Mouse (Mus musculus): ENCODE results near the gene Elovl1. TPM values are rescaled to one million over a fixed set of nuclear protein-coding genes. Genes with fewer than 3 reads are reported as not detected.

Gene Elovl1
- 36.5 and 36.6 TPM in 2 replicates for polyA plus RNA-seq (2015; fragmentation: Nextera tagmentation; extraction: Ambion mirVana)

GRCm38 (mm10) chr4:118427768-118428451, at the start of gene Elovl1:
Elovl1 (plus strand) TSS chr4:118428093.
- WGBS = 1% methylated on average over 11 of the region's 31 CpGs
- H3K27me3 ChIP-seq (replicated peaks; ENCODE audit: control insufficient read depth, insufficient read depth, low read length) = no peaks in the 10 kb centered on the region
- ATAC-seq = peak; percentile 93
- peak within 1 kb of the TSS; percentile 79 for H3K9ac ChIP-seq (ENCODE audit: low read depth, low read length)
- H3K9me3 ChIP-seq (ENCODE audit: control insufficient read depth, low read length) = no peaks in the 10 kb centered on the region
- H3K27ac ChIP-seq (ENCODE audit: low read depth, low read length) = peak within 1 kb of the TSS; percentile 69
- H3K36me3 ChIP-seq (ENCODE audit: control insufficient read depth, insufficient read depth, low read length) = peaks cover 8% of the 10 kb centered on the region; the same call in 1 of the 2 replicates
- H3K4me1 ChIP-seq (ENCODE audit: control insufficient read depth, insufficient read depth, low read depth, low read length) = peaks cover 17% of the 10 kb centered on the region
- H3K4me2 ChIP-seq (ENCODE audit: low read length) = peak within 1 kb of the TSS; percentile 90
- H3K4me3 ChIP-seq (ENCODE audit: low read length) = peak within 1 kb of the TSS; percentile 59

GRCm38 (mm10) chr4:118383271-118383670, 44.6 kb upstream of the Elovl1 start:
- H3K4me1 ChIP-seq (ENCODE audit: control insufficient read depth, insufficient read depth, low read depth, low read length) = no peaks in the 10 kb centered on the region
- no peaks in the 10 kb centered on the region for H3K27me3 ChIP-seq (replicated peaks; ENCODE audit: control insufficient read depth, insufficient read depth, low read length)
- no peak for ATAC-seq
- no peak overlapping the region for H3K4me2 ChIP-seq (ENCODE audit: low read length)
- no peaks in the 10 kb centered on the region for H3K9me3 ChIP-seq (ENCODE audit: control insufficient read depth, low read length)
- 96% methylated on average over 7 of the region's 7 CpGs for WGBS
- no peak overlapping the region for H3K27ac ChIP-seq (ENCODE audit: low read depth, low read length)
- no peak overlapping the region for H3K9ac ChIP-seq (ENCODE audit: low read depth, low read length)
- peaks cover 66% of the 10 kb centered on the region for H3K36me3 ChIP-seq (ENCODE audit: control insufficient read depth, insufficient read depth, low read length)
- no peak overlapping the region for H3K4me3 ChIP-seq (ENCODE audit: low read length)

- H3K36me3 ChIP-seq (ENCODE audit: control insufficient read depth, insufficient read depth, low read length) = peaks cover 78% of the 10 kb centered on the region
- no peak overlapping the region for H3K4me2 ChIP-seq (ENCODE audit: low read length)
- H3K27ac ChIP-seq (ENCODE audit: low read depth, low read length) = no peak overlapping the region
- H3K9ac ChIP-seq (ENCODE audit: low read depth, low read length) = no peak overlapping the region
- no peak overlapping the region for H3K4me3 ChIP-seq (ENCODE audit: low read length)
- no peaks in the 10 kb centered on the region for H3K27me3 ChIP-seq (replicated peaks; ENCODE audit: control insufficient read depth, insufficient read depth, low read length)
- no peak for ATAC-seq
- H3K9me3 ChIP-seq (ENCODE audit: control insufficient read depth, low read length) = no peaks in the 10 kb centered on the region
- H3K4me1 ChIP-seq (ENCODE audit: control insufficient read depth, insufficient read depth, low read depth, low read length) = no peaks in the 10 kb centered on the region
- WGBS = 92% methylated on average over 8 of the region's 8 CpGs
These were observed 40.6 kb upstream of the Elovl1 start for GRCm38 (mm10) chr4:118387316-118387715.

GRCm38 (mm10) chr4:118390146-118390545, 37.7 kb upstream of the Elovl1 start:
- no peak for ATAC-seq
- Histone ChIP-seq H3K27me3 (replicated peaks; ENCODE audit: control insufficient read depth, insufficient read depth, low read length) (no peaks in the 10 kb centered on the region), H3K4me3 (ENCODE audit: low read length) (no peak overlapping the region)

GRCm38 (mm10) chr4:118394505-118394904, 33.4 kb upstream of the Elovl1 start:
- Histone ChIP-seq H3K4me1 (ENCODE audit: control insufficient read depth, insufficient read depth, low read depth, low read length) (no peaks in the 10 kb centered on the region), H3K36me3 (ENCODE audit: control insufficient read depth, insufficient read depth, low read length) (peaks cover 52% of the 10 kb centered on the region), H3K4me2 (ENCODE audit: low read length) (no peak overlapping the region), H3K9ac (ENCODE audit: low read depth, low read length) (no peak overlapping the region), H3K9me3 (ENCODE audit: control insufficient read depth, low read length) (no peaks in the 10 kb centered on the region), H3K27me3 (replicated peaks; ENCODE audit: control insufficient read depth, insufficient read depth, low read length) (no peaks in the 10 kb centered on the region), H3K27ac (ENCODE audit: low read depth, low read length) (no peak overlapping the region), H3K4me3 (ENCODE audit: low read length) (no peak overlapping the region)
- no peak for ATAC-seq
- WGBS = 90% methylated on average over 6 of the region's 6 CpGs

More at GRCm38 (mm10) chr4:118390146-118390545, 37.7 kb upstream of the Elovl1 start:
- H3K9ac ChIP-seq (ENCODE audit: low read depth, low read length) = no peak overlapping the region
- no peaks in the 10 kb centered on the region for H3K4me1 ChIP-seq (ENCODE audit: control insufficient read depth, insufficient read depth, low read depth, low read length)
- 89% methylated on average over 11 of the region's 11 CpGs for WGBS
- H3K36me3 ChIP-seq (ENCODE audit: control insufficient read depth, insufficient read depth, low read length) = peaks cover 73% of the 10 kb centered on the region
- no peaks in the 10 kb centered on the region for H3K9me3 ChIP-seq (ENCODE audit: control insufficient read depth, low read length)
- H3K4me2 ChIP-seq (ENCODE audit: low read length) = no peak overlapping the region
- no peak overlapping the region for H3K27ac ChIP-seq (ENCODE audit: low read depth, low read length)

GRCm38 (mm10) chr4:118395289-118395688, 32.6 kb upstream of the Elovl1 start:
- Histone ChIP-seq H3K27ac (ENCODE audit: low read depth, low read length) (no peak overlapping the region), H3K4me2 (ENCODE audit: low read length) (no peak overlapping the region), H3K4me1 (ENCODE audit: control insufficient read depth, insufficient read depth, low read depth, low read length) (no peaks in the 10 kb centered on the region), H3K27me3 (replicated peaks; ENCODE audit: control insufficient read depth, insufficient read depth, low read length) (no peaks in the 10 kb centered on the region), H3K9ac (ENCODE audit: low read depth, low read length) (no peak overlapping the region), H3K4me3 (ENCODE audit: low read length) (no peak overlapping the region), H3K9me3 (ENCODE audit: control insufficient read depth, low read length) (no peaks in the 10 kb centered on the region), H3K36me3 (ENCODE audit: control insufficient read depth, insufficient read depth, low read length) (peaks cover 47% of the 10 kb centered on the region)
- ATAC-seq = no peak
- 86% methylated on average over 4 of the region's 4 CpGs for WGBS

GRCm38 (mm10) chr4:118396433-118396832, 31.5 kb upstream of the Elovl1 start:
- Histone ChIP-seq H3K36me3 (ENCODE audit: control insufficient read depth, insufficient read depth, low read length) (peaks cover 41% of the 10 kb centered on the region), H3K27ac (ENCODE audit: low read depth, low read length) (no peak overlapping the region), H3K4me2 (ENCODE audit: low read length) (no peak overlapping the region), H3K9me3 (ENCODE audit: control insufficient read depth, low read length) (no peaks in the 10 kb centered on the region), H3K27me3 (replicated peaks; ENCODE audit: control insufficient read depth, insufficient read depth, low read length) (no peaks in the 10 kb centered on the region), H3K9ac (ENCODE audit: low read depth, low read length) (no peak overlapping the region), H3K4me1 (ENCODE audit: control insufficient read depth, insufficient read depth, low read depth, low read length) (no peaks in the 10 kb centered on the region), H3K4me3 (ENCODE audit: low read length) (no peak overlapping the region)
- ATAC-seq = no peak
- 83% methylated on average over 3 of the region's 3 CpGs for WGBS

- no peaks in the 10 kb centered on the region for H3K4me1 ChIP-seq (ENCODE audit: control insufficient read depth, insufficient read depth, low read depth, low read length)
- no peak overlapping the region for H3K9ac ChIP-seq (ENCODE audit: low read depth, low read length)
- WGBS = 93% methylated on average over 6 of the region's 6 CpGs
These were observed 29.5 kb upstream of the Elovl1 start for GRCm38 (mm10) chr4:118398400-118398799.

GRCm38 (mm10) chr4:118401421-118401820, 26.5 kb upstream of the Elovl1 start:
- Histone ChIP-seq H3K4me1 (ENCODE audit: control insufficient read depth, insufficient read depth, low read depth, low read length) (no peaks in the 10 kb centered on the region), H3K4me2 (ENCODE audit: low read length) (no peak overlapping the region), H3K27me3 (replicated peaks; ENCODE audit: control insufficient read depth, insufficient read depth, low read length) (no peaks in the 10 kb centered on the region), H3K9me3 (ENCODE audit: control insufficient read depth, low read length) (no peaks in the 10 kb centered on the region), H3K27ac (ENCODE audit: low read depth, low read length) (no peak overlapping the region), H3K36me3 (ENCODE audit: control insufficient read depth, insufficient read depth, low read length) (peaks cover 32% of the 10 kb centered on the region), H3K9ac (ENCODE audit: low read depth, low read length) (no peak overlapping the region), H3K4me3 (ENCODE audit: low read length) (no peak overlapping the region)
- WGBS = 97% methylated on average over 3 of the region's 3 CpGs
- no peak for ATAC-seq

More at GRCm38 (mm10) chr4:118398400-118398799, 29.5 kb upstream of the Elovl1 start:
- no peak for ATAC-seq
- H3K4me2 ChIP-seq (ENCODE audit: low read length) = no peak overlapping the region
- H3K9me3 ChIP-seq (ENCODE audit: control insufficient read depth, low read length) = no peaks in the 10 kb centered on the region
- no peak overlapping the region for H3K4me3 ChIP-seq (ENCODE audit: low read length)
- H3K27me3 ChIP-seq (replicated peaks; ENCODE audit: control insufficient read depth, insufficient read depth, low read length) = no peaks in the 10 kb centered on the region
- H3K27ac ChIP-seq (ENCODE audit: low read depth, low read length) = no peak overlapping the region
- H3K36me3 ChIP-seq (ENCODE audit: control insufficient read depth, insufficient read depth, low read length) = peaks cover 36% of the 10 kb centered on the region
